Mouse (Mus musculus): ENCODE measurements around the gene Defb25. TPM values are rescaled to one million over a fixed set of nuclear protein-coding genes. Genes with fewer than 3 reads are reported as not detected.

Gene Defb25
- polyA plus RNA-seq, 1 experiment from 2014 or later = 0.68 TPM

GRCm38 (mm10) chr2:152652901-152653620, 30.2 kb upstream of the Defb25 start:
- no peak overlapping the region for H3K9ac ChIP-seq
- 49% methylated on average over 10 of the region's 10 CpGs for WGBS
- no peak; the same call in 1 of the 2 replicates for ATAC-seq (ENCODE audit: extremely low read depth, insufficient number of reproducible peaks, low FRiP score, low TSS enrichment)

DNA sequence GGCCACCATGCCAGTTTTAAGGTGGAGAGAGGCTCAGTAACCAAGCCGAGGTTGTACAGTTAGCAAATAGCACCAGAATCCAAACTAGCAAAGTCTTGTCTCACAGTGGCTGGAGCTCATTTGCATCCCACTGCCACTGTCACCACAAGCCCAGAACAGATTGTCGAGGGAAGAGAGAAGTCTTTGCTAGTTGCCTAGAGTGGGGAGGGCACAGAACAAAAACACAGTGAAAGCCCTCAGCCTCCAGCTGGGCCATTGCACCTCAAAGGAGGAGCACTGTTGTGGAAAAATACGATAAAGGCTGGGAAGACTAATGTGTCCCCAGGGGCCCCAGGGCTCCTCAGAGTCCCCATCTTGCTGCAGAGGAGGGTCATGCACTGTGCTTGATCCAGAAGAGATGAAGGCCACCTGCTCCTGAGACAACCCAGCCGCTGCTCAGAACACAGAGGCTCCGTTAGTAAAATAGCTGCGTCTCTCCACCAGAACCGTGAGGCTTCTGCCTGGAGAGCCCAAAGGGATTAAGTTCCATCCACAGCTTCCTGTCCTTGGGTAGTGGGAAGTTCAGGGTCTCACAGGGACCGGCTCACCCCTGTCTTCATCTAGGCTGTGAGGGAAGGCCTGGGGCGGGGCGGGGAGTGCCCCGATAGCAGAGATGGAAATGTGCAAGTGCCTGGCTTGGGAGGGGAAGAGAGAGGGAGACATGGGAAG, 16.7 kb upstream of the Defb25 start:
- Histone ChIP-seq H3K4me2 (no peak overlapping the region; the same call in 1 of the 2 replicates), H3K4me1 (peaks cover 44% of the 10 kb centered on the region), H3K9me3 (no peaks in the 10 kb centered on the region), H3K27ac (replicated peaks) (peak overlapping the region; percentile 92), H3K36me3 (peaks cover under 1% of the 10 kb centered on the region; the same call in 1 of the 2 replicates), H3K27me3 (replicated peaks) (peaks cover under 1% of the 10 kb centered on the region; the same call in 1 of the 2 replicates), H3K4me3 (no peak overlapping the region), H3K9ac (peak overlapping the region; percentile 33; the same call in 1 of the 2 replicates)
- 23% methylated on average over 11 of the region's 11 CpGs for WGBS
- no peak for ATAC-seq (ENCODE audit: extremely low read depth, insufficient number of reproducible peaks, low FRiP score, low TSS enrichment)

More at GRCm38 (mm10) chr2:152652901-152653620, 30.2 kb upstream of the Defb25 start:
- no peaks in the 10 kb centered on the region for H3K36me3 ChIP-seq
- H3K4me2 ChIP-seq = no peak overlapping the region
- no peaks in the 10 kb centered on the region for H3K9me3 ChIP-seq
- peaks cover 22% of the 10 kb centered on the region for H3K4me1 ChIP-seq
- H3K27ac ChIP-seq (replicated peaks) = peak overlapping the region; percentile 73
- no peak overlapping the region for H3K4me3 ChIP-seq
- H3K27me3 ChIP-seq (replicated peaks) = no peaks in the 10 kb centered on the region

DNA sequence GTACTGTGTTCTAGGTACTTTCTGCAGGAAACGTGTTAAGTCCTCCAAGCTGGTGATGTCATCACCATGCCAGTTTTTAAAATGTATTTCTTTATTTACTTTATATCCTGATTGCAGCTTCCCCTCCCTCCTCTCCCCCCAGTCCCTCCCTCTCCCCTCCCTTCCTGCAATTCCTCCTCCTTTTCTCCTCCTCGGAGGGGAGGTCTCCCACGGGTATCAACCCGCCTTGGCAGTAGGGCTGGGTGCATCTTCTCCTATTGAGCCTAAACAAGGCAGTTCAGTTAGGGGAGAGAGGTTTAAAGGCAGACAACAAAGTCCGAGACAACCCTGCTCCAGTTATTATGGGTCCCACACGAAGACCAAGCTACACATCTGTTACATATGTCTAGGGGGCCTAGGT, 16.0 kb upstream of the Defb25 start:
- Histone ChIP-seq H3K9me3 (no peaks in the 10 kb centered on the region), H3K36me3 (peaks cover 4% of the 10 kb centered on the region; the same call in 1 of the 2 replicates), H3K27me3 (replicated peaks) (peaks cover 4% of the 10 kb centered on the region; the same call in 1 of the 2 replicates), H3K9ac (no peak overlapping the region), H3K27ac (replicated peaks) (peak overlapping the region; percentile 92), H3K4me3 (no peak overlapping the region), H3K4me2 (no peak overlapping the region), H3K4me1 (peaks cover 49% of the 10 kb centered on the region)
- WGBS = 51% methylated on average over 6 of the region's 6 CpGs
- no peak for ATAC-seq (ENCODE audit: extremely low read depth, insufficient number of reproducible peaks, low FRiP score, low TSS enrichment)

DNA sequence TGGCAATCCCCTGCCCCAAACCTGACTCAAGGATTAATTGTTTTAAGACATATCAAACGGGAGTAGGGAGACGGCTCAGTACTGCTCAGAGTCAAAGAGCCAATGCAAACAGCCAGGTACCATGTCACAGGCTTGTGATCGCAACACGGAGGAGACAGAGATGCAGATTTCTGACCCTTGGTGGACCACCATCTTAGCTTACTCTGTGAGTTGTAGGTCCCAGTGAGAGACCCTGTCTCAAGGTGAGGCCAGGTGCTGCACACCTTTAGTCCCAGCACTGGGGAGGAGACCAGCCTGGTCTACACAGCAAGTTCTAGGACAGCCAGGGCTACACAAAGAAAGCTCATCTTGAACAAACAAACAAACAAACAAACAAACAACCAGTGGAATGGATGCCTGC, 14.5 kb upstream of the Defb25 start:
- ATAC-seq (ENCODE audit: extremely low read depth, insufficient number of reproducible peaks, low FRiP score, low TSS enrichment) = no peak
- H3K4me2 ChIP-seq = no peak overlapping the region
- peaks cover 63% of the 10 kb centered on the region for H3K4me1 ChIP-seq
- 76% methylated on average over 4 of the region's 4 CpGs for WGBS
- H3K9ac ChIP-seq = no peak overlapping the region
- no peaks in the 10 kb centered on the region for H3K9me3 ChIP-seq
- H3K36me3 ChIP-seq = peaks cover 4% of the 10 kb centered on the region; the same call in 1 of the 2 replicates
- H3K27me3 ChIP-seq (replicated peaks) = peaks cover 4% of the 10 kb centered on the region; the same call in 1 of the 2 replicates
- H3K27ac ChIP-seq (replicated peaks) = peak overlapping the region; percentile 92
- H3K4me3 ChIP-seq = no peak overlapping the region

DNA sequence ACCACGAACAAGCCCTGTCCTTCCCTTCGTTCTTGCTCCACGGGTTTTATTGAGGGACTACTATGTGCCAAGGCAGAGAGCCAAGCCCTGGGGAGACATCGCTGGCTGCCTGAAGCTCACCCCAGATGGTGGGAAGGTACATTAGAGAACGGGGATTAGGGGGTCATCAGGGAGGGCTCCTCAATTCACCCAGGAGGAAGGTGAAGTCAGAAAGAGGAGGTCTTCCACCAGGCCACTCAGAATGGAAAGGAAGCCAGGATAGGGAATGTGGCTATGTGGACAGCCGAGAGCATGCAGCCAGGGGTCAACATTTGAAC, 14.1 kb upstream of the Defb25 start:
- ATAC-seq (ENCODE audit: extremely low read depth, insufficient number of reproducible peaks, low FRiP score, low TSS enrichment) = no peak
- H3K4me1 ChIP-seq = peaks cover 67% of the 10 kb centered on the region
- H3K9me3 ChIP-seq = no peaks in the 10 kb centered on the region
- 61% methylated on average over 6 of the region's 6 CpGs for WGBS
- peaks cover 4% of the 10 kb centered on the region; the same call in 1 of the 2 replicates for H3K36me3 ChIP-seq
- peaks cover 4% of the 10 kb centered on the region; the same call in 1 of the 2 replicates for H3K27me3 ChIP-seq (replicated peaks)
- 0 out of 2 replicates have a peak overlapping the region, but pooled peaks have one; percentile 43 for H3K4me2 ChIP-seq
- no peak overlapping the region for H3K9ac ChIP-seq
- no peak overlapping the region for H3K4me3 ChIP-seq
- H3K27ac ChIP-seq (replicated peaks) = peak overlapping the region; percentile 92

GRCm38 (mm10) chr2:152636246-152637005, 13.6 kb upstream of the Defb25 start:
- no peak overlapping the region for H3K4me3 ChIP-seq
- H3K27me3 ChIP-seq (replicated peaks) = peaks cover 4% of the 10 kb centered on the region; the same call in 1 of the 2 replicates
- H3K4me2 ChIP-seq = peak overlapping the region; percentile 43
- H3K4me1 ChIP-seq = peaks cover 67% of the 10 kb centered on the region
- 45% methylated on average over 23 of the region's 23 CpGs for WGBS
- peak; percentile 66 for ATAC-seq (ENCODE audit: extremely low read depth, insufficient number of reproducible peaks, low FRiP score, low TSS enrichment)
- H3K9ac ChIP-seq = peak overlapping the region; percentile 47; the same call in 1 of the 2 replicates
- H3K9me3 ChIP-seq = no peaks in the 10 kb centered on the region
- peak overlapping the region; percentile 92 for H3K27ac ChIP-seq (replicated peaks)
- H3K36me3 ChIP-seq = peaks cover 4% of the 10 kb centered on the region; the same call in 1 of the 2 replicates

DNA sequence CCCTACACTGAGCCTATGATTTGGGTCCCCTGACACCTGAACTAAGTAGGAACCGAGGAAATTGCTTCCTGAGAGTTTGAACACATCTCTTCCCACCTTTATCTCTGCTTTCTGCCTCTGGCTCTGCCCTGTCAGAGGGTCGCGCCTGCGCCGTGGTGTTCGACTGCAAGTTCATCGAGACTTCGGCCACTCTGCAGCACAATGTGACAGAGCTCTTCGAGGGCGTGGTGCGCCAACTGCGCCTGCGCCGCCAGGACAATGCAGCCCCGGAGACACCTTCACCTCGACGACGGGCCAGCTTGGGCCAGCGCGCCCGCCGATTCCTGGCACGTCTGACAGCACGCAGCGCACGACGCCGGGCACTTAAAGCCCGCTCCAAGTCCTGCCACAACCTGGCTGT, 11.5 kb upstream of the Defb25 start:
- H3K4me3 ChIP-seq = no peak overlapping the region
- ATAC-seq (ENCODE audit: extremely low read depth, insufficient number of reproducible peaks, low FRiP score, low TSS enrichment) = no peak
- 51% methylated on average over 29 of the region's 29 CpGs for WGBS
- peaks cover 65% of the 10 kb centered on the region for H3K4me1 ChIP-seq
- H3K9me3 ChIP-seq = no peaks in the 10 kb centered on the region
- no peak overlapping the region for H3K9ac ChIP-seq
- peaks cover 4% of the 10 kb centered on the region; the same call in 1 of the 2 replicates for H3K36me3 ChIP-seq
- peak overlapping the region; percentile 12; the same call in 1 of the 2 replicates for H3K4me2 ChIP-seq
- peaks cover 8% of the 10 kb centered on the region for H3K27me3 ChIP-seq (replicated peaks)
- peak overlapping the region; percentile 52 for H3K27ac ChIP-seq (replicated peaks)

DNA sequence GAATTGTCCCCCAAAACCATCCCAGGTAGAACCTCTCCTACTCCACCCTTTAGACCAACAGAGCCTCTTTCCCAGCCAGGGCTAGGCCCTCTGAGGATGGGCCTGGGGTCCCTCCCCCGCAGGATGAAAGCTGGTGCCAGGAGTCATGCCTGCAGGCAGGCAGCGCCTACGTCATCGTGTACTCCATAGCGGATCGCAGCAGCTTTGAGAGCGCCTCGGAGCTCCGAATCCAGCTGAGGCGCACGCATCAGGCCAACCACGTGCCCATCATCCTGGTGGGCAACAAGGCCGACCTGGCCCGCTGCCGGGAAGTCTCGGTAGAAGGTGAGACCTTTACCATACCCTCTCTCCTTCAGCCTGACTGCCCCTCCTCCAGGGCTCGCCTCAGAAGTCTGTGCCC, 10.5 kb upstream of the Defb25 start:
- H3K36me3 ChIP-seq = peaks cover 4% of the 10 kb centered on the region; the same call in 1 of the 2 replicates
- H3K27me3 ChIP-seq (replicated peaks) = peaks cover 18% of the 10 kb centered on the region
- peak overlapping the region; percentile 69 for H3K9ac ChIP-seq
- H3K9me3 ChIP-seq = no peaks in the 10 kb centered on the region
- peak overlapping the region; percentile 32 for H3K4me3 ChIP-seq
- peaks cover 66% of the 10 kb centered on the region for H3K4me1 ChIP-seq
- 23% methylated on average over 17 of the region's 17 CpGs for WGBS
- peak overlapping the region; percentile 62 for H3K4me2 ChIP-seq
- no peak for ATAC-seq (ENCODE audit: extremely low read depth, insufficient number of reproducible peaks, low FRiP score, low TSS enrichment)
- peak overlapping the region; percentile 65 for H3K27ac ChIP-seq (replicated peaks)

DNA sequence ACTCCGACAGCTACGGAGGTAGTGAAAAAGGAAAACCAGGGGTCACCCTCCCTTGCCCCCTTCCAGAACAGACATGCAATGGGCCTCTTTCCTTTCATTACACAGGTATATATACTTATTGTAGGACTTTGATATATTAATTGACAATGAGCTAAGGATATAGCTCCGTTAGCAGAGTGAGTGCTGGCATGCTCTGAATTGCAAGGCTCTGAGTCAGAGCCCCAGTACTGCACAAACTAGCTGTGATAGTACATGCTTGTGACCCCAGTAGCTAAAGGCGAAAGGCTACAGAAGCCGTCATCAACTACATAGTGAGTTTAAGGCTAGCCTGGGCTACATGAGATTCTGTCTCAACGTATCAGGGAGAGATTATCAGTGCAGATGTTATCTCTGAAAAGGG, 7.1 kb upstream of the Defb25 start:
- H3K9me3 ChIP-seq = no peaks in the 10 kb centered on the region
- ATAC-seq (ENCODE audit: extremely low read depth, insufficient number of reproducible peaks, low FRiP score, low TSS enrichment) = no peak
- H3K27me3 ChIP-seq (replicated peaks) = peaks cover 50% of the 10 kb centered on the region
- H3K27ac ChIP-seq (replicated peaks) = no peak overlapping the region
- 0 out of 2 replicates have a peak overlapping the region, but pooled peaks have one; percentile 20 for H3K9ac ChIP-seq
- H3K4me3 ChIP-seq = 0 out of 2 replicates have a peak overlapping the region, but pooled peaks have one; percentile 66
- H3K4me1 ChIP-seq = peaks cover 60% of the 10 kb centered on the region
- 0 out of 2 replicates have a peak overlapping the region, but pooled peaks have one; percentile 91 for H3K4me2 ChIP-seq
- peaks cover 4% of the 10 kb centered on the region; the same call in 1 of the 2 replicates for H3K36me3 ChIP-seq
- WGBS = 71% methylated on average over 6 of the region's 6 CpGs

- Histone ChIP-seq H3K4me1 (peaks cover 54% of the 10 kb centered on the region), H3K4me3 (peak overlapping the region; percentile 66; the same call in 1 of the 2 replicates), H3K27me3 (replicated peaks) (peaks cover 46% of the 10 kb centered on the region), H3K9me3 (no peaks in the 10 kb centered on the region), H3K9ac (0 out of 2 replicates have a peak overlapping the region, but pooled peaks have one; percentile 7), H3K36me3 (peaks cover under 1% of the 10 kb centered on the region; the same call in 1 of the 2 replicates), H3K4me2 (peak overlapping the region; percentile 91), H3K27ac (replicated peaks) (no peak overlapping the region)
- 53% methylated on average over 3 of the region's 3 CpGs for WGBS
- no peak for ATAC-seq (ENCODE audit: extremely low read depth, insufficient number of reproducible peaks, low FRiP score, low TSS enrichment)
Measured at GRCm38 (mm10) chr2:152629239-152629638, 6.4 kb upstream of the Defb25 start.
